Mouse (Mus musculus): ENCODE measurements around the gene Fgf11.
A peak's percentile ranks its signal among the peaks of the same experiment; 100 is the strongest.

Gene Fgf11

DNA sequence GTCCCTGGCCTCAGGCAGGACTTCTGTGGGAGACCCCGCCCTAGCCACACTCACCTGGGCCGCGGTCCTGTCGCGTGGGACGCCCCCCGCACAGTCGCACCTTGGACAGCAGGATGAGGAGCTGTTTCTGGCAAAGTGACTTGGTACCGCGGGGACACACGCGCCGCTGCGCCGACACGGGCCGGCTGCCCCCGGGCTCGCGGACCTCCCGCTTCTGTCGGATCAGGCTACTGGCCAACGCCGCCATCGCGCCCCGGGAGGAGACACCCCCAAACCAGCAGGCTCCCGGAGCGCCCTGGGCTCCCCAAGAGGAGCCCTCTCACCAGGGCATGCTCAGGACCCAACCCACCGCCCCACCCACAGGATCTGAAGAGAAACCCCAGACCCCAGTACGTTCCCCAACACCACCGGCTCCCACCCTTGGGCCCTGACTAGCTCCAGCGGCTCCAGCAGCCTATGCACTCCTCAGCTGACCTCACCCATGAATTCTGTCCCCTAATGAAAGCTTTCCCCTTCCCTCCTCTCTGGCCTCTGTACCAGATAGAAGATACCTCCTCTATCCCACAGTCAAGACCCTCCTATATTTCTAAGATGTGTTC, at the start of gene Fgf11:
Gene Fgf11, minus strand, starts transcription at position 479 of the 599 bp plus-strand sequence.
- no peak for DNase-seq (ENCODE audit: low spot score in 2 of 2)

DNA sequence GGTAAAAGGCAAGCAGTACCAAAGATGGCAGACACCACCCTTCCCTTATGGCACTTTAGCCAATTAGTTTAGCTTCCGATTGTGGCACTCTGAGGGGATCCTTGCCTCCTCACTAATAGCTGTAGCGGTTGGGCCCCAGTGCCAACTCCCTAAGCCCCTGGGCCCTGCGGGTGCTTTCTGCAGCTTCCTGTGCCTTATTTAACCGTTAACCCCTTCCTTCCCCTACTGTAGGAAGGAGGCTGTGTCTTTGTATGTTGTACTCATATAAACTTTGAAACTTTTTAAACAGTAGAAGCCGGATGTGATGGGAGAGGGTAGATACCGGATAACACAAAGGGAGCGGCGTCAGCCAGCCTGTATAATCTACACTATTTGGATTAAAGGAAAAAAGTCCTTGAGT, 49.1 kb upstream of the Fgf11 start:
- no peak for DNase-seq (ENCODE audit: low spot score in 2 of 2)

DNA sequence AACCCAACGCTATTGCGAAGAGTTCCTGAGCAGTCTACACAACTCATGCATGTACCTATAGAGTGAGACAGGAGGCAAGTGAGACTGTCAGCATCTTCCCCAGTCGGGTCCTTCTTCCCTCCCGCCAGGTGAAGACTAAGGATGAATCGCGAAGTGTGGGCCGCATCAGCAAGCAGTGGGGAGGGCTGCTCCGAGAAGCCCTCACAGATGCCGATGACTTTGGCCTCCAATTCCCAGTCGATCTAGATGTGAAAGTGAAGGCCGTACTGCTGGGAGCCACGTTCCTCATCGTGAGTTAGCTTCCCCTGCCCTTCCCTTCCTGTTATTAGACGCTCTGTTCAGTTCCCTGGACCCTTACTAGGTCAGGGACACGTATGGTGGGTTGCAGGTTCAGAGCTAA, 48.2 kb upstream of the Fgf11 start:
- DNase-seq (ENCODE audit: low spot score in 2 of 2) = no peak

DNA sequence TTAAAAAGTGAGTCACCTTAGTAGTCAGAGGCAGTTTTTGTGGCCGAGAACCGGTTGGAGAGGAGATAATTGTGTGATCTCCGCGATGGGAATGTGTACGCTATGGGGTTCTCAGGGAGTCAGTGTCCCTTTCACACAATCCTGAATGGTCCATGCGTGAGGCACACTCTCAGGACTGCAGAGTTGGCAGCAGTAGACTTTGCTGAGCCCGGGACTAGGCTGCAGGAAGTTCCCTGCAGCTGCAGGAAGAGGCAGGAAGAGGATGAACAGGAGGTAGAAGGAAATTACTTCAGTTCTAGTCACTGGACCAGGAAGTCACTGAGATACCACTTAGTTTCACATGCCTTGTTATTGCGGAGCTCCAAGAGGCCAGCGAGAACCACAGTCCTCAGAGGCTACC, 47.5 kb upstream of the Fgf11 start:
- no peak for DNase-seq (ENCODE audit: low spot score in 2 of 2)

DNA sequence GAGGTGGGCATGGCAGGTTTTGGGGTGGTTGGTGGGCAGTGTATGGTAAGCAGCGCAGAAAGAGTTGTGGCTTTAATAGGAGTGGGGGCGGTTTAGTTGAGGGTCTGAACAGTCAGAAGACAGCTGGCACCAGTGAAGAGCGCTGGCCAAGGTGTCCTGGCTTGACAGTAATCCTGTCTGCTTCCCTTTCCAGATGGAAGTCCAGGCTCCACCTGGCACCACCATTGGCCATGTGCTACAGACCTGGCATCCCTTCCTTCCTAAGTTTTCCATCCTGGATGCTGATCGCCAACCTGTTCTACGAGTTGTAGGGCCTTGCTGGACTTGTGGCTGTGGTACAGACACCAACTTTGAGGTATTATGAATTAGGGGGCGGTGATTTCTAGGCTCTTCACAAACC, 46.4 kb upstream of the Fgf11 start:
- no peak for DNase-seq (ENCODE audit: low spot score in 2 of 2)

DNA sequence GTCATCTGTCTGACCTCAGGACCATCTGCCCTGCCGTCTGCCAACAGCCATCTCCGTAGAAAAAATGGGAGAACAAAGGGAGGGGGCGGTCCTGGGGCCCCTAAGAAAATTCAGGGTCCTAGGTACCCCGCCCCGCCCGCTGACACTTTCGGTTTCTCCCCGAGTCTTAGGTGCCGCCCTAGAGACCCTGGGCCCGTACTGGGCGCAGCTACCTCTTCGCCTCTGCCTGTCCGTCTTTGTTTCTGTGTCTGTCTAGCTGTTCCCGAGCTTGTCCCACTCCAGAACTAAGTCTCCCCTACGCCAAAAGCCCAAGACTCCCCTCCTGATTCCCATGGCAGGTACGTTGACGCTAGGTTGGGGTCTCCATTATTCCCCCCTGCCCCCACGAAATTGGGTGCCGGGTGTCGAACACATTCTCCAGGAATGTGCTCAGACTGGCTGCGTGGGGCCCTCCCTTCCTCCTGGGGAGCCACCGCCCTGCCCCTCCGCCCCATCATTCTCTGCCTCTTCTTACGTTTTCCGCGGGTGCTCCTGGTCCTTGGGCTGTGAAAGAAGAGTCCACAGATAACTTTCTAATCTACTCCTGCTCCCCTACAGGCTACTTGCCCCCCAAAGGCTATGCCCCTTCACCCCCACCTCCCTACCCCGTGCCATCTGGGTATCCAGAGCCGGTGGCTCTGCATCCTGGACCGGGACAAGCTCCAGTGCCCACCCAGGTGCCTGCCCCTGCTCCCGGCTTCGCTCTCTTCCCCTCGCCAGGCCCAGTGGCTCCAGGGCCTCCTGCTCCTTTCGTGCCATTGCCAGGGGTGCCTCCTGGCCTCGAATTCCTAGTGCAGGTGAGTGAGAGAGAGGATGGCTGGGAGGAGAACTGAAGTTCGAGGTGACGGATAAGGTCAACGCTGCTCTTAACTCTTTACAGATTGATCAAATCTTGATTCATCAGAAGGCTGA, 45.4 kb upstream of the Fgf11 start:
- no peak for DNase-seq (ENCODE audit: low spot score in 2 of 2)

DNA sequence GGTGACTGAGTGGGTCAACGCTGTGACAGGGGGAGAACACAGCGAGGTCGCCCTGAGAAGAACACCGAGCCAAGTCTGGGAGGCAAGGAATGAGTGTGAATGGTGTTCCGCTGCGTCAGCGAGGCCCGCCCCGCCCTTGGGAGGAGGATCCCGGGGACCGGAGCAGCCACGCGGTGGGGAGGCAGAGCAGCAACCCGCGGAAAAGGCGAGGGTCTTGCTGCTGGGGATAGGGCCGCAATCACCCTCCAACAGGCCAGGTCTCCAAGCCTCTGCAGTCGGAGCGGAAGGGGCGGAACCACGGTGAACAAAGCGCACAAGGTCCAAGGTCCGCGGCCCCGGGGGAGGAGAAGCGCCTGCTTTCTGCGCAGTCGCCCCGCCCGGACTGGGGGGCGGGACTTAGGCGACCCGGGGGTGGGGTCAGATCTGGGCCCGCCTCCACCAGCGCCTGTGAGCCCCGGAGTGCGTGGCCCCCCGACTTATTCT, 44.6 kb upstream of the Fgf11 start, which contains the start of gene Plscr3:
Gene Plscr3, plus strand, starts transcription at position 179 of the 483 bp plus-strand sequence.
- peak; percentile 87 to 89 for DNase-seq (ENCODE audit: low spot score in 2 of 2)

DNA sequence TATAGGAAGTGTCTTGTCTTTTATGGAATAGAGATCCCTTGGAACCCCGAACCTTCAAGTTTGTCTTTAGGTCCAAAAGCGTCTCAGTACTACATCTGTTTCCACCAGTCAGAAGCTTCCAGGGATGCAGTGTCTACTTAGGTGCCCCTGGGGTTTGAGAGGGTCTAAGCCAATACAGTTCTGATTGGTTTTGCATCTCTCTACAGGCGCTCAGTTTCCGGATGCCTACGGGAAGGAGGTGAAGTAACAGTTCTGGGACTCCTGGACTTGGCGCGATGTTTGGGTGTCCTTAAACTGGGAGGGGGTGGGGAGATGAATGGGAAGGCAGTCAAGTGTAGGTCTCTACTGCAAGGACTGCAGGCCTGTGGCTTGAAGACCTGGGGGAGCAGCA, 37.1 kb upstream of the Fgf11 start:
- no peak for DNase-seq (ENCODE audit: low spot score in 2 of 2)

DNA sequence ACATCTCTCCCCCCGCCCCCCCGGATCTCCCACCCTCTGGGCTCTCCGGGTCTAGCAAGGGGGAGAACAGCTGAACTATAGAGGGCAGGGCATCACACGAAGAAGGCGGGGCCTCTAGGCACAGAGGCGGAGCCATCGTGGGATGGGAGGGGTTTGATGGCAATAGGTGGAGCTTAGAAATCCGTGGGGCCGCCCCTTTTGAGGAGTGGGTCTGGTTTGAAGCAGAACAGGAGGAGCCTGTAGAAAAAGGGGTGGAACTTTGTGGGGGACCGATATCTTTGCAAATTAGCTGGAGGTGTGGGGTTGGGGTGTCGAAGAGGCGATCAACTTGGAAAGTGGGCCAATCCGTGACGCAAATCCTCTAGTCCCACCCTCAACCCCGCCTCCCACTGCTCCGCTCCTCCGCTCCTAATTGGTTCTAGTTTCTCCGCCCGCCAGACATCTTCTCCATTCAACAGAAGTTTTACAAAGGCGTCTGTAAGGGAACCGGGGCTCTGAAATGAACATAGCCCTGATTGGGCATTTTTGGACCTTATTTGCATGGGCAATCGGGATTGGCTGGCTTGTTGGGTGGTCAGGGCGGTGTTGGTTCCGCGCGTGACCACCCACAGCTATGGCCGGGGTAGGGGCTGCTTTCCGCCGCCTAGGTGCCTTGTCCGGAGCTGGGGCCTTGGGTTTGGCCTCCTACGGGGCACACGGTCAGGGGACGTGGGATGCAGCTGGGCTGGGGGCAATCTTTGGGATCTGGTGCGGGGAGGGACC, 36.5 kb upstream of the Fgf11 start, which contains the start of gene Tmem256:
Gene Tmem256, plus strand, starts transcription at position 563 of the 762 bp plus-strand sequence.
- DNase-seq (ENCODE audit: low spot score in 2 of 2) = peak; percentile 97 to 99

DNA sequence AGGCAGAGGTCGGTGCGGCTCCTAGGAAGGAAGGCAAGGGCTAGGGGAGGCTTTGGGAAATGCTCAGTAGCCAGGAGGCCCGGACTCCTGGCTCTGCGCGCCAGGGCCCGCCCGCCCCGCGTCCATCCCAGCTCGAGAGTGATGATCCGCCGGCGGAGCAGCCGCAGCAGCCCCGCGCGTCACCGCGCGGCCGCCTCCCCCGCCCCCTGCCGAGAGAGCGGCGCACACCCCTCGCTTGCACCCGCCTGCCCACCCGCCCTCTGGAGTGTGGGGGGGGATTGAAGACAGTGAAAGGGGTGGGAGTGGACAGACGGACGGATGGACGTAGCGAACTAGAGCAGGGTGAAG, 35.9 kb upstream of the Fgf11 start, which contains the start of gene Nlgn2:
Gene Nlgn2, minus strand, starts transcription at position 181 of the 348 bp plus-strand sequence.
- no peak for DNase-seq (ENCODE audit: low spot score in 2 of 2)

DNA sequence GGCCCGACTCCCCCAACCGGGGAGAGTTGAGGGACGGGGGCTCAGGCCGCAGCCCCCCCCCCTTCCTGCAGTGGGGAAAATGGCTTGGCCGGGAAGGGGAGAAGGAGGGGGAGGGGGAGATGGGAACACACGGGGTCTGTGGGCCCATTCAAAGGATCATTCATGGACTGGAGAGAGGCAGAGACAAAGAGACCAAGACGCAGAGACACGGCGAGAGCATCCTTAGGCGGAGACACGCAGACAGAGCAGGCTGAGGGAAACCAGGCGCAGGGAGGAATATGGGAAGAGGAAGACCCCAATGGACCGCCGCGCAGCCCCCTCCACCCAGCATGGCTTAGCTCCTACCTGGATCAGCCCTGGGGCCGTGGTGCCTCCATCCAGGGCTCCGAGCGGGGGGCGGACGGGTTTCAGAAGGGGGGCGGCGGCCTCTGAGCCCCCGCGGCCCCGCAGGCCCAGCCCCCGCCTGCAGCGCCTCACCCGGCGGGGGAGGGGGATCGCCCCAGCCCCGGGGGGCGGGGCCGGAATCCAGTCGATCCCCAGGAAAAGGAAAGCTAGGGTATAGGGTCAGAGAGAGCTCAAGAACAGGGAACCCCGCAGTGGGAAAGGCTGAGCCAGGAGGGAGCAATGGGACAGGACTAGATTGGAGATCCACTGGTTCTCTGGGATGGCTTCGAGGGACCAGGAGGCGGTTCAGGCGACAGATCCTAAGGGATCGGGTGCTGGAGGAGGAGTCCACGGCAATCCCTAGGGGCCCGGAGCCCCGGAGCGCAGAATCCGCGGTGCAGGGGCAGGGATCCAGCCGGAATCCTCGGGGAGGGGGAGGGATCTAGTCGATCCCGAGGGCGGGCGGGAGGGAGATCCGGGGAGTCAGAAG, 35.3 kb upstream of the Fgf11 start:
- peak; percentile 42 to 51 for DNase-seq (ENCODE audit: low spot score in 2 of 2)

DNA sequence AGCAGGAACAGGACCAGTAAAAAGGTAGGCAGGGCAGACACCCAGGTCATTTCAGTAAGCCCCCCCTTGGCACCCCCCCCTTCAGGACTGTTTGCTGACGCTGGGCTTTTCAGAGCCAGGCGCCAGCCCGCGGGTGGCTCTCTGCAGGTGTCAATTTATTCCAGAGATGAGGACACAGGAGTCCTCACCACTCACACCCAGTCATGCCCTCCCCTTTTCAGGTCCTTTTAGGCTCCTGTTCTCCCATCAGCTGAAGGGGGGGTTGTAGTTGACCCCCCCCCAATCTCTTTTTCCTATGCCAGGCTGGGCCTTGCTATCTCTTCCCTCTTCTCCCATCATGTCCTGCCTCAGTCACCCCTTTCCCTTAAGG, 34.3 kb upstream of the Fgf11 start:
- no peak for DNase-seq (ENCODE audit: low spot score in 2 of 2)

DNA sequence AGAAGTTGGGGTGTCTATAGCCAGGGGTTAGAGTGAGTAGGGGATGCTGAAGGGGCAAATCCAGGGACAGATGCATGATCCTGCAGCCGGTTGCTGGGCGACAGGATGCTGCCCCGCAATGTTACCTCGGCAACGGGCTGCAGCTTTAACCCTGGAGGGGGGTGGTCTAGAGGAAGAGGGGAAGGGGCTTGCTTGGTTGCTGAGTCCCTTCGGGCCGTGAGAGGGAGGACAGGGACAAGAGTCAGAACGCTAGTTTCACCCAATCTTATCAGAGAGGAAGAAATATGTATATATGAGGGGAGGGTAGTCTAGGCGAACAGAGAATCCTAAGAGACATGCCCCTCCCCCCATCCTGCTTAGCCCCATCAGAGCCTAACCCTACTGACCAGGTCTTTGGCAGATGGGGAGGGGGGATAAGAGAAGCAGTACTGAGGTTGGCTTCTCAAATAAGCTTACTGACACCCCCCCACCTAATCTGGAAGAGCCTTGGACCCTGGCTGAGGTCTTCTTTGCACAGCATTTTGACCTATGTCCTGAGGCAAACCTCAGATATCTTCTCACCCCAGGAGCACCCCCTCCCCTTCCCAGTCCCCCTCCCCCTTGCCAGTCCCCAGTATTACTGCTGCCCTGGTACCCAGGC, 33.8 kb upstream of the Fgf11 start:
- DNase-seq (ENCODE audit: low spot score in 2 of 2) = no peak

DNA sequence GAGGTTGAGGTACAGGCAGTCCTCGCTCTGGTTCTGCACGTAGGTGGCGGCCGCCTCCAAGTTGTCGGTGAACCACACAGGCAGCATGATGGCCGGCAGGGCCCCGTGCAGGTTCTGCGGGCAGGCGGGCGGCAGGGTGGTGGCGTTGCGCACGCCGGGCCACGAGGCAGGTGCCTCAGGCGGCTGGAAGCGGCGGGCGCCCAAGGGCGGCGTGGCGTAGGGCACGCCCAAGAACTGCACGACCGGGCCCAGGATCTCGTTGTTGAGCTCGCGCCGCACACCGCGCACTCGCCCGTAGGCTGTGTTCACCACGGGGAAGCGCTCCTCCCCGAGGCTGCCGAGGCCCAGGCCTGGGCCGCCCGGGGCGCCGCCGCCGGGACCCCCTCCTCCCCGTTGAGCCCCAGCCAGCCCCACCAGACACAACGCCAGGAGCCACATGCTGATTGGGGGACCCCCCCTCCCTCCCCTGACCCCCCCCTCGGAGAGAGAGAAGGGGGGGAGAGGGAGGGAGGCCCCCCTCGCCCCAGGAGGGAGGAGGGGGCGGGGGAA, 32.4 kb upstream of the Fgf11 start:
- peak in 1 of 2 experiments; percentile 30 for DNase-seq (ENCODE audit: low spot score in 2 of 2)

DNA sequence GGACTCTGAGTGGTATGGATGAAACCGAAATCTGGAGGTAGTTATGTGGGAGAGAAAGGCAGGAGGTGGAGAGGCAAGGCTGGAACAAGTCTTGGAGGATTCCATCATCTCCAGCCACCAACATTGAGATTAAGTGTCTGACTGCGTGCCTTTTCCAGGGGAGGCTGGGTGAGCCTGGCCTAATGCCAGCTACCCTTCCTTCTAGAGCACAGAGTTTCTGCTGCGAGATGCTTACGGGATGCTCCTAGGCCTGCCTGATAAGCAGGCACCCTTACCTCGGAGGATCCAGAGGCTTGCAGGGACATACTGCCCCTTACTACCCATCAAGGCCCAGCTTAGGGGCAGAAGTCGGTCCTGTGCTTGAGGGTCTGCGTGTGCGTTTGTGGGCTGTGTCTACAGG, 31.9 kb upstream of the Fgf11 start:
- no peak for DNase-seq (ENCODE audit: low spot score in 2 of 2)

DNA sequence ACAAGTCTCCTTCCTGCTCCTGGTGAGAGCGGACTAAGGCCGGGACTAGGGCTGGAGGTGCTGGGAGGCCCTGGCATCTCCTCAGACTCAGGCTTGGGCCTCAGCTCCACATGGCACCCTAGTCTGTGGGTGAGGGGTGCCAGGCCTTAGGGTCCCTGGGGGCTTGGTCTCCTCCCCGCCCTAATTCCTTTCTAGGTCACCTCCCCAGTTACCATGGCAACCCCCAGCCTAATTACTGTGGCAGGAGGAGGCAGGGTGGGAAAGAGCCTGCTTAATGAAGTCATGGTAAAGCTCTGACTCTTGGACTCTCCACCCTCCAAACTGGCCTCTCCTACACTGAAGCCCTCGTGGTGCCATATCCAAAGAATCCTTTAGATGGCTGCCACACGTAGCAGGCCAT, 27.2 kb upstream of the Fgf11 start:
- no peak for DNase-seq (ENCODE audit: low spot score in 2 of 2)

DNA sequence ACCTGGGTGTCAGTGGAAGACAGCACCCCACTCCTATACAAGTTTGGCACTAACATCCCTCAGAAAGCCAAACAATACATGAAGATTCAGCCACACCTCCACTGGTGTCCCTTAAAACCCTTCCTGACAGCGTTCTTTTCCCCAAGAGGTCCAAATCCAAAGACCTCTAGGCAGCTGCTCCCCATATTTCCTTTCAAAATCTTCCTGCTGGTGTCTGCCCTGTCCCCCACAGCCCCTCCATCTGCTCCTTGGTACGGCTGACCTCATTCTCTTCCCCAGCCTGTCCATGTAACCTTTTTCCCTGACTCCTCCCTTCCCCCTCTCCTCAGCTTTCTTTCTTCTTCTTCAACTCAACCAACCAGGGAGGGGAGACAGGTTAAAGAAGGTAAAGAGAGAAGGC, 21.8 kb upstream of the Fgf11 start:
- no peak for DNase-seq (ENCODE audit: low spot score in 2 of 2)

DNA sequence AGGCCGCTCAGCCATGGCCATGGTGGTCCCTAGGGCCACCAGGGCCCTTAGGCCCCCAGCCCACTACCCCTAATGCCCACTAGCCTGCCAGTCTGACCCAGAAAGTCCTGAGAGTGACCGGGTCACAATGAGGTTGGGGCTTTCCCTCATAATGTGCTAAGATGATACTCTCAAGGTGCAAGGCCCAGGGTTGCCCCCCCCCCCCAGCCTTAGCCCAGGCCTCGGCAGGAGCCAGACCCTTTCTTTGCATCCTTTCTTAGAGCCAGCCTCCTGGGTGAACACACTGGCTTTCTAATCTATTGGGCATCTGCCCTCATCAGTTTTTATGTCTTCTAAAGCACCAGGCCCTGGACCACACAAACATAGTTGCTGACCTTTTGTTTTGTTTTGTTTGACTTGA, 20.4 kb upstream of the Fgf11 start, which contains the start of gene Spem1:
Gene Spem1, minus strand, starts transcription at position 101 of the 400 bp plus-strand sequence.
- no peak for DNase-seq (ENCODE audit: low spot score in 2 of 2)

DNA sequence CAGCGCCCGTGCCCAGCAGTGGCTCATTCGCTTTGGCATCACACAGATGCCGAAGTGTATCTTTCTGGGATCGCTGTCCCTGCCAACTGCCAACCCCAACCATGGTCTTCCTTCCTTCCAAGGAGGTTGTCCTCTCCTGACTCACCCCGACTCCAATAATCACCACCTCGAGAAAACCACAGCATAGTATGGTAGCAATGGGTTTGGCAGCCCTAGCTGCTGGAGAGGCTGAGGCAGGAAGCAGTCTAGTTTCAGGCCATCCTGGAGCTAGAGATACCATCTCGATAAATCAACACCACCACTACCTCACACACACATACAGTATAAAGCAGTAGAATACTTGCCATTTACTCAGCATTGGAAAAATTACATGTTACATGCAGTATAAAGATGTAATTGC, 17.2 kb upstream of the Fgf11 start:
- no peak for DNase-seq (ENCODE audit: low spot score in 2 of 2)

DNA sequence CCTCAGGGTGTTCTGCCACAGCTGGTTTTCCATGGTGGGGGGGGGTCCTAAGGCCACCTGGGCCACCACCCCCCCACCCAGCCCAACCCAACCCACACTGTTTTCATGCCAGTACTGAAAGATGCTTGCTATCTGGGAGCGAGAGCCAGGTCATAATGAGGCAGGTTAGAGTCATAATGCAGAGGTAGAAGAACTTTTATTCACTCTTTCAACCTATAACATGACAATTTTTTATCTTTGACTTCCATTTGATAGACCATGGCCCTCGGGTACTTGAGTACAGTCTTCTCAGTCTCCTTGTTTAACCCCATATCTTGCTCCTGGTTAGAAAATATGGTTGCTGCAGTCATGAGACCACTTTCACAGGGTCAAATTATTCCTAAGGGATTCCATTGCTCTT, 16.7 kb upstream of the Fgf11 start, which contains the start of gene Spem2:
Gene Spem2, minus strand, starts transcription at position 101 of the 400 bp plus-strand sequence.
- DNase-seq (ENCODE audit: low spot score in 2 of 2) = no peak
